Mouse (Mus musculus): ENCODE data around the gene Arpc1b. TPM values are rescaled to one million over a fixed set of nuclear protein-coding genes. Genes with fewer than 3 reads are reported as not detected.
A peak's percentile ranks its signal among the peaks of the same experiment; 100 is the strongest.

The Arpc1b gene
- polyA plus RNA-seq, 1 experiment: 768 TPM

DNA sequence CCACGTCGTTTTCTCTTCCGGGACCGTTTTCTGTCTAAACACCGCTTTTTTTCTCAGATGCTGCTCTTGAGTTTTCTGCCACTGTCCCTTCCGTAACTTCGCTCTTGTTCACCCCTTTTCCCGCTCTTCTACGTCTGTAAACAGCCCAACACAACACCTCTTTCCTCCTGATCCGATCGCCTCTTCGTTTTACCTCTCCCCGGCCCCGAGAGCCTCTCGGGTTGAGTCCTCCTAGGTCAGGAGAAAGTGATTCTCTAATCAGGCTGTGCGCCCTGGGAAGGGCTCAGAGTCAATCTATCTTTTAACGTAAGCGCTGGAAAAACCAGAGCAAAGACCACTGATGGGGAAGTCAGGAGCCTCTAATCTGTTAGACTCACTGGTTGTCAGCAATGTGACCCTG lies 26.6 kb downstream of the Arpc1b start:
- no peak for DNase-seq (ENCODE audit: low read depth, low spot score)

DNA sequence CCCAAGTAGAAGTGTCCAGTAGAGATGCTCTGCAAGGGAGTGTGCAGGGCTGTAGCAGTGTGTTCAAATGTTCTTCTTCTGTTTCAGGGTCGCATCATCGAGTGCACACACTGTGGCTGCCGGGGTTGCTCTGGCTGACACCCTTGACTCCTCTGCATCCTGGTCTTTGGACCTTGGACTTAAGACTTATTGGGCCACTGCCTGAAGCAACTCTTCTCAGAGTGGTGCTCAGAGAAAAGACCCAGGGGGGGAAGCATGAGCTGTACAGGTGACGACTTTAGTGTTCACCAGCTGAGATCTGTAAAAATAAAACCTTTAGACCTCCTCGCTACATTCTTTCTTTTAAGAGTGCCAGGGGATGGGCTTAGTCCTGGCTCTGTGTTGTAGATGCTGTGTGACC lies 33.7 kb downstream of the Arpc1b start:
- WGBS: 73% methylated on average over 5 of the region's 5 CpGs
- no peak for DNase-seq (ENCODE audit: low read depth, low spot score)

More for the DNA sequence above, 26.6 kb downstream of the Arpc1b start:
- WGBS: under 1% methylated on average over 18 of the region's 18 CpGs

DNA sequence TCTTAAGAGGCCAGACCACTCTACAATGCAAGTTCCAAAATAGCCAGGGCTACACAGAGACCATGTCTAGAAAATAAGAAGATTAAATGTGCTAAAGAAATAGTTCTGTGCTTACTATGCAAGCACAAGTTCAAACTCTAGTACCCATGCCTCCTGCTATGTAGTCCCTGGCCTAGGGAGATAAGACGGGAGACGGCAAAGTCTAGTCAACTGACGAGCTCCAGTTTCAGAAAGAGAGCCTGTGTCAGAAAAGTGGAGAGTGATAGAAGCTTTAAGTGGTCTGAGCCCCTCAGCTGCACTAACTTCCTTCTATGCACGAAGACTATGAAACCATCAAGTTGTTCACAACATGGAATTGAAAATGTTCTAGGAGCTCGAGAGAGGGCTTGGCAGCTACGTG lies 35.3 kb downstream of the Arpc1b start:
- WGBS: 91% methylated on average over 6 of the region's 6 CpGs
- no peak for DNase-seq (ENCODE audit: low read depth, low spot score)

DNA sequence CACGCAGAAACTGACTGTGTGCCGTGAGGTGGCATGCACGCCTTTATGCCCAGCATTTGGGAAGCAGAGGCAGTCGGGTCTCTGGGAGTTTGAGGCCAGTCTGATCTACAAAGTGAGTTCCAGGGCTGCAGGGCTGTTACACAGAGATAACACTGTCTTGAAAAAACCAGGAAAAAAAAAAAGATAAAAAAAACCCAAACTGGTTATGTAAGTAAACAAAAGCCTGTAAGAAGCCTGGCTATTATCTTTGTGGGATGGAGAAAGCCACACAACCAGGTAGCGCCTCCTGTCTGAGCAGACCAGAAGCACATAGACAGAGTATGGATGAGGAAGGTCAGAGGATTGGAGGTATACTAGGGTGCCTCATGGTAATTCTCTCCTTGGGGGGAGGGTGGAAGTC lies 38.7 kb downstream of the Arpc1b start:
- no peak for DNase-seq (ENCODE audit: low read depth, low spot score)
- 93% methylated on average over 5 of the region's 5 CpGs for WGBS

DNA sequence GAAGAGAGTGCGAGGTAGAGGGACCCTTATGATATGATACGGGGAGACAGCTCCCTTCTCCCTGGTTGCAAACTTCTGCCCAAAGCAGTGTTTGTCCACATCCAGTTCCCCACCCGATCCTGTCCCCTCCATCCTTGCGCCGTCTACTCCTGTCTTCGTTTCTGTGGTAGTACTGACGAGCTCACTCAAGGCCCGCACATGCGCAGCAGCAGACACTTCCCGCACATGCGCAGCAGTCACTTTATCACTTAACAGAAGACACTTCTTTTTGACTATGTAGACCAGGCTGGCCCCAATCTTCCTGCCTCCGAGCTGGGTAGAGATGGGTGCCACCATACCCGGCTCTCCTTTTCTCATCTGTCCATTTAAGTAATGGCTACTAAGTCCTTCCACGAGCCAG lies 47.3 kb downstream of the Arpc1b start:
- DNase-seq (ENCODE audit: low read depth, low spot score): no peak
- 94% methylated on average over 14 of the region's 14 CpGs for WGBS

DNA sequence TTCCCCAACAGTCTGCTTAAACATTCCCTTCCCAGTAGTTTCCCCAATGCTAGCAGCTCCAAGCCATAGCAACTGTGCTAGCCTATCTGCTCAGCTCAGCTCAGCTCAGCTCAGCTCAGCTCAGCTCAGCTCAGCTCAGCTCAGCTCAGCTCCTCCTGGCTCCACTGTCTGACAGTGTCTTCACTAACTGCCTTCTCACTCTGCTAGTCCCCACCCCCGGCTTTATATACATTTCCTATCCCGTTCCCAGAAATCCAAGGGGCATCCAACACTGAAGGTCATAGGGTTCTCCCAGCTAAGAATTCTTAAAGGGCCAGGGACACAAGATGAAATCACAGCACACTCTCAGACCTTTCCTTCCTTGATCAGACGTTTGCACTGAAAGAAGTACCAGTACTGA lies 50.7 kb downstream of the Arpc1b start:
- no peak for DNase-seq (ENCODE audit: low read depth, low spot score)
- 37% methylated on average over 3 of the region's 3 CpGs for WGBS

DNA sequence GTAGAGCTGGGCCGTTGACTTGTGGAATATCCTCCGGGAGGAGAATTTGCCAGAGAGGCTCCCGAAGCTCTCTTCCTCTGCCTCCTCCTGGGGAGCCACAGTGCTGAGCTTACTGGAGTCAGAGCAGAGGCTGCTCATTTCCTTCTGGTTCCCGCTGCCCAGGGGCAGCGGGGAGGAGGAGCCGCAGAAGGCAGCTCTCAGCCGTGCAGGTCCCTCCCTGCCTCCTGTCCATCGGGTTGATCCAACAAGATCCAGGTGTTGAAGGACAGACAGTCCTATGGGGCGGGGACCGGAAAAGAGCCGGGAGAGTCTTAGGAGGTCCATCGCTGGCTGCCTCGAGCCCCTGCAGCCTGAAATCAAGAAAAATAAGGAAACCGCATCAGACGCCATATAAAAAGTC lies 51.2 kb downstream of the Arpc1b start:
- WGBS: 74% methylated on average over 15 of the region's 15 CpGs
- no peak for DNase-seq (ENCODE audit: low read depth, low spot score)

DNA sequence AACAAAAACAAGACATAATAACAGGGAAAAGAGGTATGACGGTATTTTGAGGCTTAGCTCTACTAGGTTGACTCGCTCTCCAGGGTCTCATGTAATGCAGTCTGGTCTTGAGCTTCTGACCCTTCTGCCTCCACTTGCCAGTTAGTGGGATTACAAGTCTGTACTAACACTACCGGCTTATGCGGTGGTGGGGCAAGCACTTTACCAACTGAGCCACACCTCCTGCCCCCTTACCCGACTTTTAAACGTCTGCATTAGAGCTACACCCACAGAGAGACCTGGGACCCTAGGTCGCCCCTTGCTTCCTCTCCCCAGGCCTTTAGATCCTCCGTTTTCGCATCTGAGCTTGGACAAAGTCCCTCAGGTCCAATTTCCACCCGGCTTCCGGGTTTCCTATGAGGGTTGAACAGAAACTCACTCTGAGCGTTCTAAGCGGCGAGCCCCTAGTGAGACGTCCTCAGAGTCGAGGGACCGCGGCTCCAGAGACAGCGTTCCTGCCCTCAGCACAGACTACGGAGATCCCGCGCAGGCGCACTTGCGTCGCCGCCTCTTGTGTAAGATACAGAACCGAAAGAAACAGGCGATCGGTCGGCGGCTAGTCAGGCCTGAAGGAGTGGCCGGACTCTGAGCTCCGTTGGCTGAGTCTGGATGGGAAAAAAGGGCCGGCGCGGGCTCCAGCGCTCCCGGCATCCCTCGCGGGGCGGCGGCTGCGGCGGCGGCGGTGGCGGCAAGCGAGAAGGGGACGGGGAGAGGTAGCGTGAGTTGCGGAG lies 52.7 kb downstream of the Arpc1b start, which contains the start of the genes Ptcd1 and Cpsf4:
Gene Ptcd1 (minus strand): TSS at position 573 of the 770 bp plus-strand sequence.
Gene Cpsf4 (plus strand): TSS at position 678 of the 770 bp plus-strand sequence.
- DNase-seq (ENCODE audit: low read depth, low spot score): peak; percentile 97
- under 1% methylated on average over 51 of the region's 51 CpGs for WGBS

DNA sequence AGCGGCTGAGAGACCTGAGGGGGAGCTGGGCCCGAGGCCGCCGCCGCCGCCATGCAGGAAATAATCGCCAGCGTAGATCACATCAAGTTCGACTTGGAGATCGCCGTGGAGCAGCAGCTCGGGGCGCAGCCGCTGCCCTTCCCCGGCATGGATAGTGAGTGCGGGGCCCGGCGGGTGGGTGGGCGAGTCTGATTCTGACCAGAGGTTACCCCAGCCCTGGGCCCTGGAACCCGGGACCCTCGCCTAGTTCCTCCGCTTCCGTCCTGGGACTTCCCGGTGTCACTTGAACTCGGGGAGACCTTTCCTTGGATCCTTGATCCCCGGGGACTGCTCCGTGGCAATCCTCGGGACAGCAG lies 53.3 kb downstream of the Arpc1b start:
- no peak for DNase-seq (ENCODE audit: low read depth, low spot score)
- WGBS: under 1% methylated on average over 28 of the region's 28 CpGs

DNA sequence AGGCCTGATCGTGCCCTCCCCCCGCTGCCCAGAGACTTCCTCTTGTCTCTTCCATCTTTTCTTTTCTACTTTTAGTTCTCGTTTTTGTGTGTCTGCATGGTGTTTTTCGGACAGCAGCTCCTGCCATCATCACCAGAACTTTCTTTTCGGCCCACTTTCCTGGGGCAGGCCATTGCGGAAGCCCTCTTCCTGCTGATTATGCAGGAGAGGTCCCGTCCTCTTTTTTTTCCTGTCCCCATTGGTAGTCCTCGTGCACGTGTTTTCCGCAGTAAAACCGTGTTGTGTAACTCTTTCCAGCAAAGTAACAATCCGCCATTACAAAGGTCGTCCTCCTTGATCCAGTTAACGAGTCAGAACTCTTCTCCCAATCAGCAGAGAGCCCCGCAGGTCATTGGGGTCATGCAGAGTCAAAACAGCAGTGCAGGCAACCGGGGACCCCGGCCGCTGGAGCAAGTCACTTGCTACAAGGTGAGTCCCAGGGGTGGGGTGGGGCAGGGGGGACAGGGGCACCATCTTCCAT lies 64.5 kb downstream of the Arpc1b start:
- no peak for DNase-seq (ENCODE audit: low read depth, low spot score)

More for the DNA sequence above, 64.5 kb downstream of the Arpc1b start:
- 82% methylated on average over 18 of the region's 18 CpGs for WGBS

Other genes with a start within 250 kb of the Arpc1b start
- gene Smurf1, start 148.4 kb upstream of the Arpc1b start, polyA plus RNA-seq (2012; rRNA removed): 11.6 and 15.9 TPM in 2 replicates
- not detected in 2 replicates for gene Gm4871, start 81.5 kb upstream of the Arpc1b start, polyA plus RNA-seq (2012; rRNA removed)
- gene 1700018F24Rik, start 71.2 kb upstream of the Arpc1b start, polyA plus RNA-seq (2012; rRNA removed): not detected in 2 replicates
- gene Arpc1a, start 30.4 kb upstream of the Arpc1b start, polyA plus RNA-seq (2012; rRNA removed): 146 and 160 TPM in 2 replicates
- not detected in 2 replicates for gene Kpna7, start 30.2 kb upstream of the Arpc1b start, polyA plus RNA-seq (2012; rRNA removed)
- 25.6 and 26.0 TPM in 2 replicates for gene Pdap1, start 26.0 kb downstream of the Arpc1b start, polyA plus RNA-seq (2012; rRNA removed)
- 70.3 and 82.2 TPM in 2 replicates for gene Bud31, start 26.1 kb downstream of the Arpc1b start, polyA plus RNA-seq (2012; rRNA removed)
- gene Ptcd1, start 52.9 kb downstream of the Arpc1b start, polyA plus RNA-seq (2012; rRNA removed): 10.3 and 15.8 TPM in 2 replicates
- gene Cpsf4, start 53.0 kb downstream of the Arpc1b start, polyA plus RNA-seq (2012; rRNA removed): 34.0 and 34.6 TPM in 2 replicates
- gene Atp5j2, start 77.8 kb downstream of the Arpc1b start, polyA plus RNA-seq (2012; rRNA removed): 335 and 350 TPM in 2 replicates
- 4.7 and 5.7 TPM in 2 replicates for gene Zkscan14, start 87.7 kb downstream of the Arpc1b start, polyA plus RNA-seq (2012; rRNA removed)
- gene Zkscan5, start 90.3 kb downstream of the Arpc1b start, polyA plus RNA-seq (2012; rRNA removed): 3.8 and 4.9 TPM in 2 replicates
- 14.2 and 16.0 TPM in 2 replicates for gene Zfp655, start 117.5 kb downstream of the Arpc1b start, polyA plus RNA-seq (2012; rRNA removed)
- 8.2 and 15.0 TPM in 2 replicates for gene Zscan25, start 166.3 kb downstream of the Arpc1b start, polyA plus RNA-seq (2012; rRNA removed)
- gene Cyp3a57, start 231.1 kb downstream of the Arpc1b start, polyA plus RNA-seq (2012; rRNA removed): not detected in 2 replicates

Measured in large intestine, adult 2 months (tissue).